Mouse (Mus musculus) thymus, adult 2 months (tissue): Measurements from ENCODE around the gene Ext2. TPM values are rescaled to one million over a fixed set of nuclear protein-coding genes. Genes with fewer than 3 reads are reported as not detected.

ENCODE experiments used
- DNase-seq: peaks from one replicate; pipeline ENCODE4 v3.0.0; 2021
- H3K27ac ChIP-seq: fragments of 200-500 bp; 2 replicates; pipeline ENCODE4 v1.5.1; 2012; ENCODE audit warnings: low read length, control low read depth; ENCODE audit not compliant: control insufficient read depth, insufficient read depth
- H3K27me3 ChIP-seq: fragments of 200-500 bp; 2 replicates; pipeline ENCODE4 v1.6.1; 2012; ENCODE audit warnings: mild to moderate bottlenecking, low read length, moderate library complexity, mixed read lengths; ENCODE audit not compliant: control insufficient read depth, insufficient read depth
- H3K36me3 ChIP-seq: fragments of 200-500 bp; 2 replicates; pipeline ENCODE4 v1.6.1; 2012; ENCODE audit warnings: mild to moderate bottlenecking, low read length, moderate library complexity; ENCODE audit not compliant: control insufficient read depth, insufficient read depth
- H3K4me1 ChIP-seq: fragments of 200-500 bp; replicated peaks from 2 replicates; pipeline ENCODE4 v1.6.1; 2012; ENCODE audit warnings: low read length; ENCODE audit not compliant: control insufficient read depth, insufficient read depth
- H3K4me3 ChIP-seq: fragments of 200-500 bp; 2 replicates; pipeline ENCODE4 v1.5.1; 2012; ENCODE audit warnings: mild to moderate bottlenecking, low read length, control low read depth, moderate library complexity; ENCODE audit not compliant: control insufficient read depth, insufficient read depth
- CTCF ChIP-seq: fragments of 200-500 bp; IDR thresholded peaks from 2 replicates; pipeline ENCODE4 v1.5.1; 2012; ENCODE audit warnings: mild to moderate bottlenecking, control low read depth, low read length, moderate library complexity, borderline replicate concordance; ENCODE audit not compliant: control insufficient read depth, poor library complexity, insufficient read depth; ENCODE audit errors: extremely low read depth
- POLR2A ChIP-seq: fragments of 200-500 bp; IDR thresholded peaks from 2 replicates; pipeline ENCODE4 v1.6.1; 2012; ENCODE audit warnings: mild to moderate bottlenecking, low read length, control low read depth, moderate library complexity; ENCODE audit not compliant: control insufficient read depth, poor library complexity, insufficient read depth; ENCODE audit errors: extremely low read depth
- whole genome bisulfite sequencing: fragments of 180-500 bp; shearing (Covaris S2); methylation state at CpG from one replicate; pipeline ENCODE4 v1.1.7; 2018; 5-methylcytosine and 5-hydroxymethylcytosine counted together
- polyA plus RNA-seq: library from polyadenylated mRNA; depleted of rRNA; stranded (reverse); fragments of >200 nt; gene quantifications from 2 replicates; pipeline ENCODE4 v1.2.3, GENCODE M21; 2012

The Ext2 gene
- polyA plus RNA-seq, 1 experiment = 46.6 TPM

DNA sequence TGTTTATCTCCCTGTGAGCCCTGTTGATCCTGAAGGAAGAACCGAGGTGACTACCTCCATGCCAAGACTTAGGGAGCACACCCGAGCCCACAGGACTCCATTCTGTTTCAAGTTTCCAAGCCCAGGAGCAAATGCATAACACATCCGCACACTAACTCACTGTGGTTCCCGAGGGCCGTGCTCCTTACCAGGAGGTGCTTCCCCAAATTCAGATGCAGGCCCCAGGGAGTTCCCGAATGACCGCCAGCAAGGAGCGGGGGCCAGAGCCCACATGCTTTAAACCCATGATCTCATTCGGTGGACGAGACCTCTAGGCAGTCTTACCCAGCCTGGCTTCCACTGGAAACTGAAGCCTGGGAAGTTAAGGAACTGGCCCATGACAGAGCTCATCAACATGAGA is 41.8 kb downstream of the Ext2 start:
- no peaks in the 10 kb centered on the region for H3K36me3 ChIP-seq
- H3K4me3 ChIP-seq = no peak overlapping the region
- H3K27me3 ChIP-seq = no peaks in the 10 kb centered on the region
- H3K4me1 ChIP-seq = no peaks in the 10 kb centered on the region
- 97% methylated on average over 10 of the region's 10 CpGs for WGBS
- no peak for DNase-seq
- H3K27ac ChIP-seq = no peak overlapping the region
- no peak for TF ChIP-seq POLR2A
- TF ChIP-seq CTCF = no peak

DNA sequence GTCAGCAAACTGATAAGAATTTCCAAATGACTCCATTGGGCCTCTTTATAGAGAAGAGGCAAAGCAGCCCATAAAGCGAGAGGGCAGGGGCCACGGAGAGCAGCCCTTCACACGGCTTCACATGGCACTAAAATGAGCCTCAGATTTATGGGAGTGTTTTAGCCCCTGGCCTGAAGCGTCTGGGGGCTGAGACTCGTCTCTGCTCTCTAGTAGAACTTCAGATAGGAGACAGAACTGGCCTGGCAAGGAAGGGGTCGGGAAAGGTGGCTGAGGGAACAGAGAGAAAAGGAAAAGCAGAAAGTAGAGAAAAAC is 42.5 kb downstream of the Ext2 start:
- Histone ChIP-seq H3K4me1 (no peaks in the 10 kb centered on the region), H3K27me3 (no peaks in the 10 kb centered on the region), H3K36me3 (no peaks in the 10 kb centered on the region), H3K27ac (no peak overlapping the region), H3K4me3 (no peak overlapping the region)
- TF ChIP-seq POLR2A (no peak), CTCF (no peak)
- no peak for DNase-seq
- WGBS = 95% methylated on average over 6 of the region's 6 CpGs

DNA sequence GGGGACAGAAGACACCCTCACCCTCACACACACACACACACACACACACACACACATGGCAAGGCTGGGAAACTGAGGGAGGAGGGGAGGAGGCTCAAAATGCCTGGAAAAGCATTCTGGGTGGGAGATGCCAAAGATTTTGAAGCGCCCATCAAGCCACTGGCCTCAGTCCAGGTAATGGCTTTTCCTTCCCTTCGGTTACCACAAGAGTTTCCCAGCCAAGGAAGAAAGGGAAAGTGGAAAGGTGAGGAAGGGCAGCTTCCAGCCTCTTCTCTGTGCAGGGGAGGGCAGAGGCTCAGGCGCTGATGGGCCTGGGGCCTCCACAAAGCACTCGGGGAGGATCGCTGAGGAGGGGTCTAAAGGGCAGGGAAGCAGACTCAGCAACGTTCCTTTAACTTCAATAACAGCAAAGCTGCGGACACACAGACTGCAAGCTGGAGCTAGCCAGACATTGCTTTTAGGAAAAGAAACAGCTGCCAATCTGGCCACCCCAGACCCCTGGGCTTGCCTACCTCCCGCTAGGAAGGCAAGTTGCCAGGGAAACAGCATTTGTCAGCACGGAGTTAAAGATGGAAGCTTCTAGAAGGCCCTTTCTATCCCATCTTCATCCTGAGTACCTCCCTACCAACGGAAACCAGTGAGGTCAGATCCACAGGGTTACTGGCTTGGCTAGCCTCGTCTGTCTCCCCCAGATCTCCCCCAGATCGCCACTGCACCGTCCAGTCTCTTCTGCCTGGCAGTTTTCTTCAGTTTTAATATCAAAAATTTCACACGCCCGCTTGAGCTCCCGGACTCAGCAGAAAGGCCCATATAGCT is 43.1 kb downstream of the Ext2 start:
- H3K4me3 ChIP-seq = no peak overlapping the region
- H3K27me3 ChIP-seq = no peaks in the 10 kb centered on the region
- H3K4me1 ChIP-seq = no peaks in the 10 kb centered on the region
- H3K27ac ChIP-seq = no peak overlapping the region
- no peaks in the 10 kb centered on the region for H3K36me3 ChIP-seq
- no peak for TF ChIP-seq CTCF
- no peak for TF ChIP-seq POLR2A
- 96% methylated on average over 16 of the region's 16 CpGs for WGBS
- no peak for DNase-seq

DNA sequence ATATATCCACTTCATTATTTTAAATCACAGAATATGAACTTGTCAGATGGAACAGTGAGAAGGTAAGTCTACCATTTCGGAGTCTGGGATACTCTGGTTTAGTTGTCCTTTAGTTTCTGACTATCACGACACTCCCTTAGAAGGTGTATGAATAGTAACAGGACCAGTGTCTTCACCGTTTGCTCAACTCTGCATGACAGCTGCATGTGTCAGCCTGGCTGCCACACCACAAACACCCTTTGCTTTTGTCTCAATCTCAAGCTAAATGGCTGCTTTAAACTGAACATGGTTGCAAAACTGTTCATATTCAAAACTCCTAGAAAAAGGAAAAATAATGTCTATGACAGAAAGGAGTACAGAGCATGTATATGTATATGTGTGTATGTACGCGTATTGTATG is 43.8 kb downstream of the Ext2 start:
- H3K36me3 ChIP-seq = no peaks in the 10 kb centered on the region
- H3K27me3 ChIP-seq = no peaks in the 10 kb centered on the region
- no peaks in the 10 kb centered on the region for H3K4me1 ChIP-seq
- no peak overlapping the region for H3K4me3 ChIP-seq
- no peak for TF ChIP-seq POLR2A
- no peak for TF ChIP-seq CTCF
- no peak for DNase-seq
- 96% methylated on average over 5 of the region's 5 CpGs for whole genome bisulfite sequencing
- no peak overlapping the region for H3K27ac ChIP-seq

DNA sequence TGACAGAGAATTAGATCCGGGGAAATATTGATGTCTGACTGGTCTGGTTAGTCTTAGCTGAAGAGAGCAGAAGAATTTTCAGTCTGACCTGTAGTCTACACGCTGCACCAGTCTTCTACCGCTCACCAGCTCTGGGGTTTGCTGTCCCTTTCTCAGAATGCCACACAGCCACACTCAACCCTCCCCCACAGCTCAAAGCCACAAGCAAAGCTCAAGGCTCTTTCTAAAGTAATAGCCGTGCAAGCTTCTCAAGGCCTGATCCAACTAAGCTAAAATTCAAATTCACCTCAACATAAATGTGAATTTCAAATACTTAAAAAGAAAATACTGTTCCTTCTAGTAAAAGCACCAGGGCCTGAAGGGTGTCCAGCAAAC is 45.3 kb downstream of the Ext2 start:
- H3K4me1 ChIP-seq = peaks cover 5% of the 10 kb centered on the region
- no peak for TF ChIP-seq CTCF
- TF ChIP-seq POLR2A = no peak
- 50% methylated on average over 4 of the region's 4 CpGs for WGBS

DNA sequence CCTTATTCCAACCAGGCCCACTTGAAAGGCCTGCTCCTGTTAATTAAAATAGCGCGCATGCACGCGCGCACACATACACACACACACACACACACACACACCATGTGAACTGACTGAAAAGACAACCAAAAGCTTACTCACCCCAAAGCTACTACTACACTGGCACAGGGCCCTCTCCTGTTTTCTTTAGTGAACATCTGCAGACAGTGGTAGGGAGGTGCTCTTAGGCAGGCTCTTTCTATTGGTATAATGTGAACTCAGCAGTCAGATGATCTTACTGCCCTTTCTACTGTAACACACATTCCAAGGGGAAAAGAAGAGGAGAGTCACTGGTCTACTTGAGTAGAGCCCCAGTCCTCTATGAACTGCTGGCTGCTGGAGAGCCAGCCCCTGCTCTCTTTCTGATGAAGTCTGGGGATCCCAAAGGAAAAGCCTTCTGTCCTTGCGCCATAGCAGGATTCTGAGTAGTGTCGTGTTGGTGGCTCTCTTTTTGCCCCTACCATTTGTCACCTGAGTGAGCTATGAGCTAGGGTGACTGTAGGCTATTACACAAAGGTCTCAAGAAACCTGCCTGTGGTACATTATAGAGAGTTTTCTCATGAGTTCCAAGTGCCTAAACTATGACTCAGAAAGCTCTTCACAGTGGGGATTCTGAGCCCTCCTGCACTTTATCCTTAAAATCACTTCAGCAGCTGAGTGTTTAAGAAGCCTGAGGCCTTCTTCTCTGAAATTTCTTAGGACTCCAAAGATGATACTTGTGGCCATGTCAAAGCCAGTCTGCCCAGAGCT is 45.9 kb downstream of the Ext2 start:
- no peak for DNase-seq
- 95% methylated on average over 7 of the region's 7 CpGs for WGBS
- Histone ChIP-seq H3K4me3 (no peak overlapping the region), H3K4me1 (peaks cover 6% of the 10 kb centered on the region), H3K27ac (no peak overlapping the region), H3K27me3 (no peaks in the 10 kb centered on the region), H3K36me3 (no peaks in the 10 kb centered on the region)
- TF ChIP-seq CTCF = no peak
- no peak for TF ChIP-seq POLR2A

More for the DNA sequence above, 45.3 kb downstream of the Ext2 start:
- H3K4me3 ChIP-seq = no peak overlapping the region
- H3K27me3 ChIP-seq = no peaks in the 10 kb centered on the region
- no peak for DNase-seq
- H3K36me3 ChIP-seq = no peaks in the 10 kb centered on the region
- no peak overlapping the region for H3K27ac ChIP-seq
